Mouse (Mus musculus): ENCODE data around the gene Nrcam. TPM values are rescaled to one million over a fixed set of nuclear protein-coding genes. Genes with fewer than 3 reads are reported as not detected.
A peak's percentile ranks its signal among the peaks of the same experiment; 100 is the strongest.
"Not testable (repeated sequence)": the region's sequence is repeated elsewhere in the genome, so short reads cannot be mapped to it uniquely, and the experiment has no call there.

The Nrcam gene
- polyA plus RNA-seq (2016; fragmentation: Nextera tagmentation; extraction: Ambion mirVana), result 123 and 131 TPM in 2 replicates

DNA sequence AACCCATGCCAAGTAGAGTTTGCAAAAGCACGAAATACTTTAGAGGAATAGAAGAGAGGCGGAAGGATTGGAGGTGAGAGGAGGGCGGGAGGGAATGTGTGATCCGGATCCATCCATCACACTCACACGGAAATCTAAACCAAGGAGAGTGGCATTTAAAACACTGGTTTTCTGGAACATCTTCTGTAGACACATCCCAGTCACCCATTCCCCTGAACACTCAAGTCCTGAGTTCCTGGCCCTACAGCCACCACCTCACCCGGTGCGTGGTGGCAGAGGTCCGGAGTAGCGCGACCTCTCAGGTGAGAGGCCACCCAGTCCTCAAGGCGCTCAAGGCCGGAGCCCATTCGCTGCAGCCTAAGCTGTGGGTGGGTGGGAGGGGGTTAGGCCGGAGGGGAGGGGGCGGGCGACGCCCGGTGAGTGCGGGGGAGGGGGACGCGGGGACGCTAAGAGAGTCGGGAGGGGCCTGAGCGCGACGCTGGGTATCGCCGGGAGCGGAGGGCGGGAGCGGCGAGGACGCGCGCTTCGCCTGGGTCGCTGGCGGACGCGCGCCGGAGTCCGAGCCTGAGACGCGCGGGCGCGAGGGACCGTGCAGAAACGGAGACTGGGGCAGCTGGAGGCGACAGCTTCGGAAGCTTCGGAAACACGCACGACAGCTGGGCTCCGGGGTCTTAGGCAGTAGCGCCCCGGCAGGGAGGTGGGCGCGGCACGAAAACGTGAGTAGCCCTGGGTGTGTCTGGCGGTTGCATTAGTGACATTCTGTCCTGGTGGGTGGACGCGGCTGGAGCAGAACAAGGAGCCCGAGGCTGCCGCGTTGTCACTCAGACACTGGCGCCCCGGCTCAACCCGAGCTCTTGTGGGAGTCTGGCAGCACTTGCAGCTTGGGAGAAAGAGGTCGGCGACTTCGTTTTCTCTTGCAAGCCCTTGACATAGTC, at the start of gene Nrcam:
TSS of gene Nrcam (plus strand) at position 505 of the 935 bp plus-strand sequence.
- Histone ChIP-seq H3K4me3 (peak within 1 kb of the TSS; percentile 81), H3K27ac (replicated peaks) (peak within 1 kb of the TSS; percentile 94), H3K27me3 (0 out of 2 replicates have a peak, but pooled peaks cover 4% of the 10 kb centered on the region), H3K36me3 (no peaks in the 10 kb centered on the region), H3K4me1 (peaks cover 27% of the 10 kb centered on the region), H3K9ac (replicated peaks) (peak within 1 kb of the TSS; percentile 85), H3K4me2 (replicated peaks) (peak within 1 kb of the TSS; percentile 77), H3K9me3 (no peaks in the 10 kb centered on the region)
- peak; percentile 79 for ATAC-seq (ENCODE audit: low FRiP score, low read depth)
- 3% methylated on average over 48 of the region's 74 CpGs for WGBS

DNA sequence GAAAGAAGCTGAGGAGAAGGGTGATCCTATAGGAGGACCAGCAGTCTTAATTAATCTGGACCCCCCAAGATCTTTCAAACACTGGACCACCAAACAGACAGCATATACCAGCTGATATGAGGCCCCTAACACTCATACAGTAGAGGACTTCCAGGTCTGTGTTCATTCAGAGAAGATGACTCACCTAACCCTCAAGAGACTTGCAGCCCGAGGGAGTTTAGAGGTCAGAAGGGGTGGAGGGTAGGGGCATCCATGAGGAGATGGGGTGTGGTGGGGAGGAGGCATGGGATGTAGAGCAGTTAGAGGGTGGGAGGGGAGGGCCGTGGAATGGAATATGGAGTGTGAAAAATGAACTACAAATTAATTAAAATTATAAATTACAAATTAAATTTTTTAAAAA, 48.5 kb upstream of the Nrcam start:
- H3K27me3 ChIP-seq; H3K9me3 ChIP-seq; H3K4me2 ChIP-seq (replicated peaks); ATAC-seq (ENCODE audit: low FRiP score, low read depth); H3K4me3 ChIP-seq; H3K4me1 ChIP-seq; H3K9ac ChIP-seq (replicated peaks); H3K27ac ChIP-seq (replicated peaks); H3K36me3 ChIP-seq: not testable (repeated sequence)
- WGBS, result 100% methylated on average over 2 of the region's 2 CpGs

DNA sequence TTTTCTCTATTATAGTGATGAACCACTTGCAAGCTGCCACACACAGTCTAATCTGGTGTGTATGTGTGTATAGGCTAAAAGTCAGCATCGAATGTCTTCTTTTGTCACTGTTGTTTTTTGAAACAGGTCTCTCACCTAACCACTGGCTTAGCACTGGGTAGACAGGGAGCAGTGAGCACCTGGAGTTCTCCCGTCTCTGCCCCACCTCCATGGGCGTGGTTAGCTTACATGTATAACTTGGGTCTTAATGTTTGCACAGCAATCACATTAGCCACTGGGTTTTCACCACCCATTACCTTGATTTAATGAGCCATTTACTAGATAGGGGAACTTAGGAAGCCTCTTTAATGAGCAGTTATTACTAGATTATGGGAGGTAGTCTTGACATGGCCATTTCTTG, 47.2 kb upstream of the Nrcam start:
- Histone ChIP-seq H3K27ac (replicated peaks) (no peak overlapping the region), H3K9me3 (no peaks in the 10 kb centered on the region)
- WGBS, result 95% methylated on average over 3 of the region's 3 CpGs

GRCm38 (mm10) chr12:44283378-44283777, 45.3 kb upstream of the Nrcam start:
- peaks cover 15% of the 10 kb centered on the region for H3K36me3 ChIP-seq
- H3K4me2 ChIP-seq (replicated peaks), result no peak overlapping the region
- 78% methylated on average over 9 of the region's 9 CpGs for WGBS
- no peak overlapping the region for H3K9ac ChIP-seq (replicated peaks)
- no peak for ATAC-seq (ENCODE audit: low FRiP score, low read depth)
- no peak overlapping the region for H3K27ac ChIP-seq (replicated peaks)
- no peaks in the 10 kb centered on the region for H3K27me3 ChIP-seq
- no peaks in the 10 kb centered on the region for H3K4me1 ChIP-seq
- H3K9me3 ChIP-seq, result no peaks in the 10 kb centered on the region
- H3K4me3 ChIP-seq, result no peak overlapping the region

More for the DNA sequence above, 47.2 kb upstream of the Nrcam start:
- Histone ChIP-seq H3K4me2 (replicated peaks) (no peak overlapping the region), H3K27me3 (no peaks in the 10 kb centered on the region), H3K9ac (replicated peaks) (no peak overlapping the region), H3K36me3 (peaks cover 8% of the 10 kb centered on the region), H3K4me1 (no peaks in the 10 kb centered on the region), H3K4me3 (no peak overlapping the region)
- no peak for ATAC-seq (ENCODE audit: low FRiP score, low read depth)

- Histone ChIP-seq H3K27me3 (no peaks in the 10 kb centered on the region), H3K36me3 (peaks cover 26% of the 10 kb centered on the region), H3K9ac (replicated peaks) (no peak overlapping the region), H3K4me3 (no peak overlapping the region), H3K27ac (replicated peaks) (no peak overlapping the region), H3K4me2 (replicated peaks) (no peak overlapping the region), H3K9me3 (no peaks in the 10 kb centered on the region), H3K4me1 (no peaks in the 10 kb centered on the region)
- no peak for ATAC-seq (ENCODE audit: low FRiP score, low read depth)
- WGBS, result 93% methylated on average over 8 of the region's 8 CpGs
These were observed 41.7 kb upstream of the Nrcam start for GRCm38 (mm10) chr12:44286992-44287391.

DNA sequence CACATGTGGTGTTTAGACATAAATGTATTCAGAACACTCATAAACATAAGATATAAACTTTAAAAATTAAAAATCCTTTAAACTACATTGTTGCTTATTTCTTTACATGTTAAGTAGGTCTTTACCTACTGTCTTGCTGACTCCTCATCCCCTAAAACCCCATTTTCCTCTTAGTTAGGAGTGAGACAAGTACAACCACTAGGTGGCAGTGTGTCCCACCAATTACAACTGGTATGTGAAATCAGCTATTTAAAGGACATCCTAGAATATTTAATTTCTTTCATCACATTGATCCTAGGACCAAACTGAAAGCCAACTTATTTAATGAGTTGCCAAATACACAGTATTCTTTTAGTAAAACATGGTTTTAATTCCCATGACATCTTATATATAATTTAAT, 36.4 kb upstream of the Nrcam start:
- H3K4me2 ChIP-seq (replicated peaks), result no peak overlapping the region
- H3K36me3 ChIP-seq, result peaks cover 20% of the 10 kb centered on the region
- H3K4me1 ChIP-seq, result no peaks in the 10 kb centered on the region
- no peaks in the 10 kb centered on the region for H3K27me3 ChIP-seq
- no peak overlapping the region for H3K27ac ChIP-seq (replicated peaks)
- peak; percentile 62; the same call in 1 of the 2 replicates for ATAC-seq (ENCODE audit: low FRiP score, low read depth)
- no peak overlapping the region for H3K4me3 ChIP-seq
- H3K9me3 ChIP-seq, result no peaks in the 10 kb centered on the region
- no peak overlapping the region for H3K9ac ChIP-seq (replicated peaks)

DNA sequence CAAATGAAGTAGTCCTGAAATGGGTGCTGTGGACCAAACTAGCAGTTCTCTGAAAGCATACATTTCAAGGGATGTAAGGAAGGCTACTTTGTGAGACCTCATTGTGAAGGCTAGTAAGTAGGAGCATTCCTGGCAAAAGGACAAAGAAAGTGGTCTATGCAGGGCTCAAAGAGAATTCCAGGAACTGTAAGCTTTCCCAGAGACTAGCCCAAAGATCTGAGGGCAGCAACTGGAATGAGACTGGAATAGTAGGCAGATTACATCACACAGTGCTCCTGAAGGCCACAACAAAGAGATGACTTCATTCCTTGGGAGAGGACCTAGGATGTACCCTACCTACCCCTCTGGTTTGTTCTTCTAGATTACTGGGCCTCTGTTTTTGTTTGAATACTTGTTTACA, 27.9 kb upstream of the Nrcam start:
- Histone ChIP-seq H3K4me1 (no peaks in the 10 kb centered on the region), H3K9me3 (no peaks in the 10 kb centered on the region), H3K9ac (replicated peaks) (no peak overlapping the region), H3K27ac (replicated peaks) (no peak overlapping the region), H3K4me2 (replicated peaks) (no peak overlapping the region), H3K4me3 (no peak overlapping the region), H3K36me3 (peaks cover 33% of the 10 kb centered on the region), H3K27me3 (no peaks in the 10 kb centered on the region)
- no peak for ATAC-seq (ENCODE audit: low FRiP score, low read depth)

GRCm38 (mm10) chr12:44304012-44304411, 24.7 kb upstream of the Nrcam start:
- Histone ChIP-seq H3K27me3 (no peaks in the 10 kb centered on the region), H3K4me2 (replicated peaks) (no peak overlapping the region), H3K9ac (replicated peaks) (no peak overlapping the region), H3K27ac (replicated peaks) (no peak overlapping the region), H3K9me3 (no peaks in the 10 kb centered on the region), H3K4me3 (no peak overlapping the region), H3K4me1 (no peaks in the 10 kb centered on the region), H3K36me3 (peaks cover 38% of the 10 kb centered on the region)
- WGBS, result 100% methylated on average over 1 of the region's 1 CpGs
- ATAC-seq (ENCODE audit: low FRiP score, low read depth), result no peak

DNA sequence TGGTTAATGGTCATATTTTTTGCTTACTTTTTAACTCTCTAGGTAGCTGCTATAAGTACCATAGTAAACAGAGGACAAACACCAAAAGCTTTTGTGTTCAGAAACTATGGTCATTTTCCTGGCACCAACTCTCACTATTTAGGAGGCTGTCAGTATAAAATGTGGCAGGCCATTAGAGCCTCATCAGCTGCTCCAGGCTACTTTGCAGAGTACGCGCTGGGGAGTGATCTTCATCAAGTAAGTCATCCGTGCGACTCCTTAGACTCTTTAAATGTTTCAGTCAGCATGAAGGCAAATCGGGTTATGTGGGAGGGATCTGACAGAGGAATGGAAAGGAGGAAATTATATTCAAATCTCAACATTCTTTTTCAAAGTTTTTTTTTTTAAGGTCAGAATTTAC, 23.8 kb upstream of the Nrcam start:
- H3K4me3 ChIP-seq, result no peak overlapping the region
- no peak overlapping the region for H3K9ac ChIP-seq (replicated peaks)
- no peak overlapping the region for H3K27ac ChIP-seq (replicated peaks)
- no peak for ATAC-seq (ENCODE audit: low FRiP score, low read depth)
- no peaks in the 10 kb centered on the region for H3K9me3 ChIP-seq
- H3K4me2 ChIP-seq (replicated peaks), result no peak overlapping the region
- 83% methylated on average over 5 of the region's 5 CpGs for WGBS
- H3K4me1 ChIP-seq, result no peaks in the 10 kb centered on the region
- H3K36me3 ChIP-seq, result peaks cover 38% of the 10 kb centered on the region
- H3K27me3 ChIP-seq, result no peaks in the 10 kb centered on the region

DNA sequence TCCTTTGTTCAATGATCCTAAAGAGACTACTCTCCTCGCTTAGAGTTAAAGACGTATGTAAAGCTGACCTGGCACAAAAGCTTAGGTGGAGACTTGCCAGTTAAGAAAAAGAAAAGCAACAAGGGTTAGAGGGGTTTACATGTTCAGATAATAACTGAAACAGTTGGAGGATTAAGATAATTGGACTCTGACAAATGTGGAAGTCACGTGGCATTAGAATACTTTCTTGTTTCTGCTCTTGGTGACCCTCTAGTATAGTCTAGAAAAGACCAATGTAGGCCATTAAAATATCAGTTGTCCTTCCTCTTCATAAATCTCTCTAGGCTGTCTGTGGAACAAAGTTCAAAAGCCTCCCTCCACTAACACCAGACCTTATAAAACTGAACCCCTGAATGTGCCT, 20.5 kb upstream of the Nrcam start:
- H3K9ac ChIP-seq (replicated peaks), result no peak overlapping the region

DNA sequence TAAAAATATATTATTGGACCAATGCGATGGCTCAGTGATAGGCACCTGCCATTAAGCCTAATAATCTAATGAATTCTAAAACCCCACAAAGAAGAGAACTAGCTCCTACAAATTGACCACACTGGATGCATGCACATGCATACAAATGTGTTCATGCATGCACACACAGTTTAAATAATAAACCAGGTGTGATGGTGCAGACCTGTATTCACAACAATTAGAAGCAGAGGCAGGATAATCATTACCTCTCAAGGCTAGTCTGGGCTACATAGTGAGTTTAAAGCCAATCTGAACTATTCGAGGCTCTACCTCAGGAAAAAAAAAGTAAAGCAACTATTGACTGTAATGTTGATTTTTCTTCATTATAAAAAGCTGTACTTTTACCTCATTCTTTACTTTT, 13.5 kb upstream of the Nrcam start:
- 97% methylated on average over 2 of the region's 2 CpGs for WGBS
- Histone ChIP-seq H3K4me2 (replicated peaks) (no peak overlapping the region), H3K4me3 (no peak overlapping the region), H3K27me3 (no peaks in the 10 kb centered on the region), H3K9me3 (no peaks in the 10 kb centered on the region), H3K27ac (replicated peaks) (no peak overlapping the region), H3K9ac (replicated peaks) (no peak overlapping the region), H3K4me1 (no peaks in the 10 kb centered on the region), H3K36me3 (peaks cover 15% of the 10 kb centered on the region; the same call in 1 of the 2 replicates)
- ATAC-seq (ENCODE audit: low FRiP score, low read depth), result no peak

More for the DNA sequence above, 20.5 kb upstream of the Nrcam start:
- no peak for ATAC-seq (ENCODE audit: low FRiP score, low read depth)
- Histone ChIP-seq H3K4me2 (replicated peaks) (no peak overlapping the region), H3K9me3 (no peaks in the 10 kb centered on the region), H3K27me3 (no peaks in the 10 kb centered on the region), H3K36me3 (peaks cover 22% of the 10 kb centered on the region), H3K4me3 (no peak overlapping the region), H3K27ac (replicated peaks) (no peak overlapping the region), H3K4me1 (no peaks in the 10 kb centered on the region)
- 91% methylated on average over 3 of the region's 3 CpGs for WGBS

DNA sequence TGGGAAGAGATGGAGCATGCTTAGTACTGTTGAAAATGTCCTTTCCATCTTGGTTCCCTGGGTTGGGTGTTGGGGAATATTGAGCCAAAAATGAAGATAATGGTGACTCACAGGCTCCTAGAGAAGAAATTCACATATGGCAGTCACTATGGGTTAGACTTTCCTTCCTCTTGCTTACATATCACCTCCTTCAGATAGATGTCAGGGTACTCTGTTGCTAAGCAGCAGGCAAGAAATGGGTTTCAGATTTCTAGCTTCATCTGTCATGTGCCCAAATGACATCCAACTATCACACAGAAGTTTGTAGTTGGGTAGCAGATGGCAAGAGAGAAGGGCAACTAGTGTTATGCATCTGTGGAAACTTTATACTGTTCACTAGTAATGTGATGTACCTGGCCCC, 3.6 kb upstream of the Nrcam start:
- no peak for ATAC-seq (ENCODE audit: low FRiP score, low read depth)
- H3K4me3 ChIP-seq, result no peak overlapping the region
- no peaks in the 10 kb centered on the region for H3K27me3 ChIP-seq
- no peaks in the 10 kb centered on the region for H3K9me3 ChIP-seq
- no peaks in the 10 kb centered on the region for H3K4me1 ChIP-seq
- no peak overlapping the region for H3K9ac ChIP-seq (replicated peaks)
- no peak overlapping the region for H3K4me2 ChIP-seq (replicated peaks)
- no peaks in the 10 kb centered on the region for H3K36me3 ChIP-seq
- H3K27ac ChIP-seq (replicated peaks), result no peak overlapping the region
